Mouse (Mus musculus) left cerebral cortex, adult 8-10 months (tissue): ENCODE data around the gene Sox12. TPM values are rescaled to one million over a fixed set of nuclear protein-coding genes. Genes with fewer than 3 reads are reported as not detected.
"Not testable (repeated sequence)": the region's sequence is repeated elsewhere in the genome, so short reads cannot be mapped to it uniquely, and the experiment has no call there.

Experiments
- DNase-seq, 2 experiments: peaks; one replicate each; pipeline ENCODE4 v3.0.0; 2022; ENCODE audit warnings: low spot score in 2 of 2
- total RNA-seq, 4 experiments: library from RNA; stranded (reverse); gene quantifications; 2 replicates each; pipeline ENCODE4 v1.2.4; 2022

Gene Sox12
- total RNA-seq, 4 experiments from 2014 or later, result 12.9 to 15.4 (median 14.3) TPM

- DNase-seq, result no peak
Observed at GRCm38 (mm10) chr2:152359616-152360015, 38.2 kb downstream of the Sox12 start.

DNA sequence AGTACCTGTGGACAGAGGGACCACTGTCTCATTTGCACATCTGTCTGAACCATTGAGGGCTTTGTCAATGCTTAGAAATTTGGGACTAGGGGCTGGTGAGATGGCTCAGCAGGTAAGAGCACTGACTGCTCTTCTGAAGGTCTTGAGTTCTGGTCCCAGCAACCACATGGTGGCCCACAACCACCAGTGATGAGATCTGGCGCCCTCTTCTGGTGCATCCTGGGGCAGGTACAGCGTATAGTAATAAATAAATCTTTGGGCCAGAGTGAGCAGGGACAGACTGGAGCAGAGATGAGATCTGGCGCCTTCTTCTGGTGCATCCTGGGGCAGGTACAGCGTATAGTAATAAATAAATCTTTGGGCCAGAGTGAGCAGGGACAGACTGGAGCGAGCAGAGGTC, 38.9 kb downstream of the Sox12 start:
- DNase-seq, result not testable (repeated sequence)

DNA sequence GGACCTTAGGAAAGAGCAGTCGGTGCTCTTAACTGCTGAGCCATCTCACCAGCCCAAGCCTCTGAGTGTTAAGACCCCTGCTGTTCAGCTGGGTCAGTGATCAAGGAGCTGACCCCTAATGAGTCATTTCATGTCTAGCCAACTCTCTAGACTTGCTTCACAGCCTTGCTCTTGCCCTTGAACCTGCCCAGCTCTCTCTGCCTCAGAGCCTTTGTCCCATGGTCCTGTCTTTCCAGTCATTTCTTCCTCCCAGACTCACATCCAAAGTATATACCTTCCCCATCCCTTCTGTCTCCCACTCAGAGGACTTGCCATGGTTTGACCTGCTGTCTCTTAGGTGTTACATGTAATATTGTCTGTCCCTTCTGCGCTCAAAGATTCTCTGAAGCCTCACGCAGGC, 40.6 kb downstream of the Sox12 start:
- no peak for DNase-seq

GRCm38 (mm10) chr2:152349842-152350540, 47.9 kb downstream of the Sox12 start:
- peak in 1 of 2 experiments; percentile 57 for DNase-seq

DNA sequence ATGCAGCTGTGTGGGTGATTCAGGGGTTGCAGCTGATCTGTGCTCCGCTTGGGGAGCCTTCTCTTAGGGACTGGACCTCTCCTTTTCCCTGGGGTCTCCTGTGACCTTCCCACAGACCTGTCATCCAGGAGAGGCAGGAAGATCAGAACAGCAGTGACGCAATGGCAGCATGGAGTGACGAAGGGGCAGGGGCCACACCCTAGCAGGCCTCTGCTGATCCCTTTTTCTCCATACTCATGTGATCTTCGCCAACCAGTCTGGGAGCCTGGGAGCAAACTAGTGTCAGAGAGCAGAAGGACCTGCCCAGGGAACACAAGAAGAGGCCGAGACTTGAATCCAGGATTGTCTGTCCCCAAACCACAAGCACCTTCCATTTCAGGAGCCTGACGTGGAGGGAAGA, 48.7 kb downstream of the Sox12 start:
- DNase-seq, result no peak

DNA sequence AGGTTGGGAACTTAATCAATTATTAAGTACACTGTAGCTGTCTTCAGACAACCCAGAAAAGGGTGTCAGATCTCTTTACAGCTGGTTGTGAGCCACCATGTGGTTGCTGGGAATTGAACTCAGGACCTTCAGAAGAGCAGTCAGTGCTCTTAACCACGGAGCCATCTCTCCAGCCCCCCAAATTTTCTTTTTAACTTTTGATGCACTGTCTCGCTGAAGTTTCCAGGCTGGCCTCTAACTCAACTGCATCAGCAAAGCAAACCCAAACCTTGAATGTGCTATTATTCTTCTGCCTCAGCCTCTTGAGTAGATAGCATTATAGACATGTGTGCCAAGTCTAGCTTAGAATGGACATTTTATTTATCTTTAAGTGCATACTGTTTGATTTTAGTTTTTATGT, 50.1 kb downstream of the Sox12 start:
- DNase-seq, result no peak

- DNase-seq, result no peak
Observed at GRCm38 (mm10) chr2:152346776-152347465, 50.9 kb downstream of the Sox12 start.

DNA sequence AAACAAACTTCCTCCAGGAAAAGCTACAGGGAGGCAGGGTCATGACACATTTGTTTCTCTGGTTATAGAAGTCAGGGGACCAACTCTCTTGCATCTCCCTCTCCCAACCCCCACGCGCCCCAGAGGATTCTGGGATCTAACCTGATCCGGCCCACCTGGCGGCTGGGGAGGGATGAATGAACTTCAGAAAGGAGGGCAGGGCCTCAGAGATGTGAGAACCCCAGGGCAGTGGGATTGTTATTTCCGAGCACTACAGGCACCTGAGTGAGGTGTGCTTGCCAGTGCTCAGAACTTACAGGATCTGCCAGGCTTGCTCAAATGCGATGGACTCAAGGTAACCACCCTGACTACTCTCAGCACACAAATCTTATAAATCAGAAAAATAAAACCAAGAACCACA, 52.5 kb downstream of the Sox12 start:
- no peak for DNase-seq

DNA sequence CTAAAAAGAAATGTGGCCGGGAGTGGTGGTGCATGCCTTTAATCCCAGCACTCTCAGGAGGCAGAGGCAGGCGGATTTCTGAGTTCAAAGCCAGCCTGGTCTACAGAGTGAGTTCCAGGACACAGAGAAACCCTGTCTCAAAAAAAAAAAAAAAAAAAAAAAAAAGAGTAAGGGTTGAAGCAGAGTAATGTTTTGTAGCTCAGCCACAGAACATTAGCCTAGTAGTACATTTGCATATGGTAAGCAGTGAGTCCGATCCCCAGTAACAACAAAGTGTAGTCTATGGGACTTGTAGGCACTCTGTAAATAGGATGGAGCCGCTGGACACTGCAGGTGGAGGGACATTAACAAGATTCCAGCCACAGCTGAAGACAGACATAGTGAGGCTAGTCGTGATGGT, 53.0 kb downstream of the Sox12 start:
- DNase-seq, result no peak

DNA sequence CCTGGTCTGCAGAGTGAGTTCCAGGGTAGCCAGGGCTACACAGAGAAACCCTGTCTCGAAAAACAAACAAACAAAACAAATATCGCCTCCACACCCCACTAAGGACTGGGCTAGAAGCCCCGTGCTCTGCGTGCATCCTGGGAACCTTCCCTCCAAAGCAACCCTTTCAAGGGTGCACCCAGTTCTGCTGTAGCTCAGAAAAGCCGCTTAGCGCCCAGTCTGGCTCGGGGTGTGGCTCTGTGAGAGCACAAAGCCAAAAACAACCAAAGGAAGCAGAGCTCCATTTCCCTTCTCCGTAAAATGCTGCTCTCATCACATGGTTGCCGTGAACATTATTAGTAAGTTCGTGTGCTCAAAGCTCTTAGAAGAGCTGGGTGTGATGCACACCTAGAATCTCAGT, 53.5 kb downstream of the Sox12 start:
- no peak for DNase-seq

Other genes starting within 250 kb of the Sox12 start
- gene Csnk2a1, start 171.2 kb downstream of the Sox12 start, total RNA-seq, result 100 to 1,000 TPM in 3 of 4 experiments, 10 to 100 TPM in 1; 95.7 to 112 (median 101) TPM
- 10 to 100 TPM; 52.5 to 56.3 (median 55.9) TPM for gene Tbc1d20, start 104.2 kb downstream of the Sox12 start, total RNA-seq
- gene Rbck1, start 65.4 kb downstream of the Sox12 start, total RNA-seq, result 100 to 1,000 TPM; 105 to 110 (median 105) TPM
- 1 to 10 TPM in 3 of 4 experiments, under 1 TPM in 1; 0.84 to 2.1 (median 1.5) TPM for gene Trib3, start 54.0 kb downstream of the Sox12 start, total RNA-seq
- 100 to 1,000 TPM; 112 to 125 (median 120) TPM for gene Nrsn2, start 21.4 kb downstream of the Sox12 start, total RNA-seq
- gene Zcchc3, start 17.0 kb upstream of the Sox12 start, total RNA-seq, result 10 to 100 TPM in 3 of 4 experiments, 1 to 10 TPM in 1; 9.6 to 11.2 (median 10.9) TPM
- 1 to 10 TPM; 2.0 to 3.7 (median 2.7) TPM for gene 6820408C15Rik, start 17.5 kb upstream of the Sox12 start, total RNA-seq
- gene Defb23, start 66.6 kb upstream of the Sox12 start, total RNA-seq, result not detected
- gene Defb20, start 79.0 kb upstream of the Sox12 start, total RNA-seq, result not detected
- gene Defb22, start 92.1 kb upstream of the Sox12 start, total RNA-seq, result not detected
- gene Defb26, start 113.6 kb upstream of the Sox12 start, total RNA-seq, result not detected
- not detected for gene Defb28, start 120.2 kb upstream of the Sox12 start, total RNA-seq
- not detected for gene Defb29, start 142.0 kb upstream of the Sox12 start, total RNA-seq
- gene Gm17416, start 171.3 kb upstream of the Sox12 start, total RNA-seq, result not detected
- not detected for gene Defb21, start 174.7 kb upstream of the Sox12 start, total RNA-seq
- gene Defb19, start 182.2 kb upstream of the Sox12 start, total RNA-seq, result not detected
- gene Defb45, start 201.3 kb upstream of the Sox12 start, total RNA-seq, result not detected
- gene Defb36, start 206.3 kb upstream of the Sox12 start, total RNA-seq, result not detected
- not detected for gene Defb25, start 225.0 kb upstream of the Sox12 start, total RNA-seq
- gene Rem1, start 228.9 kb upstream of the Sox12 start, total RNA-seq, result 1 to 10 TPM in 2 of 4 experiments, under 1 TPM in 2; 0.87 to 1.6 (median 1.1) TPM